Mouse (Mus musculus) cerebellum, adult 2 months (tissue): ENCODE results near the gene Cdc14a.

Experiments used
- CTCF ChIP-seq: fragments of 200-500 bp; IDR thresholded peaks from 2 replicates; pipeline ENCODE4 v1.5.1; 2011; ENCODE audit warnings: low read depth, mild to moderate bottlenecking, control low read depth, low read length, moderate library complexity, borderline replicate concordance; ENCODE audit not compliant: insufficient read depth
- POLR2A ChIP-seq: fragments of 200-500 bp; IDR thresholded peaks from 2 replicates; pipeline ENCODE4 v1.6.1; 2011; ENCODE audit warnings: low read length, control low read depth, borderline replicate concordance; ENCODE audit not compliant: insufficient read depth

GRCm38 (mm10) chr3:116361101-116361500 is 62.7 kb downstream of the Cdc14a start:
- TF ChIP-seq POLR2A (no peak), CTCF (no peak)
